Mouse (Mus musculus): Measurements from ENCODE around the gene Ahcyl2. TPM values are rescaled to one million over a fixed set of nuclear protein-coding genes. Genes with fewer than 3 reads are reported as not detected.
"Not testable (repeated sequence)": the region's sequence is repeated elsewhere in the genome, so short reads cannot be mapped to it uniquely, and the experiment has no call there.

Ahcyl2 gene
- total RNA-seq (2021) (100 to 1,000 TPM in 1 of 2 experiments, 10 to 100 TPM in 1; 72.4 to 344 TPM), polyA plus RNA-seq (2012; rRNA removed) (48.4 and 104 TPM in 2 replicates)
- long read RNA-seq, full-length matches to known transcripts: 14 of 20 reads
- long read RNA-seq, partial matches to known transcripts: 1 of 20 reads
- long read RNA-seq, other reads (novel, unspliced or antisense): 5 of 20 reads

- peak; percentile 99 for DNase-seq
Measured at GRCm38 (mm10) chr6:29767813-29768660, at the start of gene Ahcyl2. Ahcyl2 (plus strand) TSS chr6:29768011.

GRCm38 (mm10) chr6:29718894-29719329 is 48.9 kb upstream of the Ahcyl2 start:
- DNase-seq: peak; percentile 67

DNA sequence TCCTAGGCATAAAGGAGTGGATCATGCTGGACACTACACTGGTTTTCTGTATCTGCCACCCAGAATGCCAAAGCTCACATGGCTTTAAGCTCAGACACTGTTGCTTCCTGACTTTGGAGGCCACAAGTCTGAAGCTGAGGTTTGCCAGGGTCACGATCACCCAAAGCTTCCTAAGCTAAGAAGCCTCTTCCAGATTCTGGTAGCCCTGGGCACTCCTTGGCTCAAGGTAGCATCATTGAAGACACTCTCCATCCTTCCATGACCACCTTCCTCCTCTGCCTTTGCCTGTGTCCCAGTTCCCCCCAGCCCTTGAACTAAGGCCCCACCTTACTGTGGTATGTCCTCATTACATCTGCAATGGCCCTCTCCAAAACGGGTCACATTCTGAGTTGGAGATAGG is 45.9 kb upstream of the Ahcyl2 start:
- DNase-seq: no peak

DNA sequence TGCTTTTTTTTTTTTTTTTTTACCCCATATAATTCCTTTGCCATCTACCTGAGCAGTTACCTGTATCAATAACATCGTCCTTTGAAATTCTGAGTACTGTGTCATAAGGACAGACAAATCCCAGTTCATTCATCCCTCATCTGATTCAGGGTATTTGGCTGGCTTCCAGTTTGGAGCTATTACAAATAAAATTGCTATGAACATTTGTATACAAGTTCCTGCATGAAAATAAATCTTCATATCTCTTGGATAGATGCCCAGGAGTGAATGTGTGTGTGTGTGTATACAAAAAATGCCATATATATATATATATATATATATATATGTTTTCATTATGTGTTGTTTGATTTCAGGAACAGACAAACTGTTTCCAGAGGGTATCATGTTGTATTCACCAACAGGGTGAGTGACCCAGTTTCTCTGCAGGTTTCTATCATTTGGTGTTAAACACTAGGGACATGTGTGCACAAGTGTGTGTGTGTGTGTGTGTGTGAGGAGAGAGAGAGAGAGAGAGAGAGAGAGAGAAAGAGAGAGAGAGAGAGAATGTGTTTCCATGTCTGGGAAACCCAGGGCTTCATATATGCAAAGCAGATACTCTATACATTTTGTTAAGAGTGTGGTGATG is 41.1 kb upstream of the Ahcyl2 start:
- no peak for DNase-seq

GRCm38 (mm10) chr6:29728035-29728434 is 39.8 kb upstream of the Ahcyl2 start:
- no peak for DNase-seq

DNA sequence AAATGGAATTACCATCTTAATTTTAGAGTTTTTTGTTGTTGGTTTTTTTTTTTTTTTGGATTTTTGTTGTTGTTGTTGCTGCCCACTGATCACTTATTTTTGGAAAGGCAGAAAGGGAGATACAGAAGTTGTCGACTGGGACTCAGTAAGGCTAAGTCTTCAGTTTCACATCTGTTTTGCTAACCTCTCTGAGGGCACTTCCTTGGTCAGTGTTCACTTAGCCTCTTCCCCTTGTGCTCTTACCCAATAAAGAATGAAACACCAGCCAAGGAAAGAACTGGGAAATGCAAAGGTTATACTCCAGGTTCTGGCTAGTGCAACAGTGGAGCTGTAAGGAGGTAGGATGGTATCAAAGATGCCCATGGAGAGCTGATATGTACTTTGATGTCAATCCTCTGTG is 38.3 kb upstream of the Ahcyl2 start:
- DNase-seq: no peak

- peak; percentile 90 for DNase-seq
Measured at GRCm38 (mm10) chr6:29735336-29735688, 32.5 kb upstream of the Ahcyl2 start, which contains the start of gene Smo. Smo (plus strand) TSS chr6:29735503.

- peak; percentile 81 for DNase-seq
Measured at GRCm38 (mm10) chr6:29735689-29736451, 31.9 kb upstream of the Ahcyl2 start.

DNA sequence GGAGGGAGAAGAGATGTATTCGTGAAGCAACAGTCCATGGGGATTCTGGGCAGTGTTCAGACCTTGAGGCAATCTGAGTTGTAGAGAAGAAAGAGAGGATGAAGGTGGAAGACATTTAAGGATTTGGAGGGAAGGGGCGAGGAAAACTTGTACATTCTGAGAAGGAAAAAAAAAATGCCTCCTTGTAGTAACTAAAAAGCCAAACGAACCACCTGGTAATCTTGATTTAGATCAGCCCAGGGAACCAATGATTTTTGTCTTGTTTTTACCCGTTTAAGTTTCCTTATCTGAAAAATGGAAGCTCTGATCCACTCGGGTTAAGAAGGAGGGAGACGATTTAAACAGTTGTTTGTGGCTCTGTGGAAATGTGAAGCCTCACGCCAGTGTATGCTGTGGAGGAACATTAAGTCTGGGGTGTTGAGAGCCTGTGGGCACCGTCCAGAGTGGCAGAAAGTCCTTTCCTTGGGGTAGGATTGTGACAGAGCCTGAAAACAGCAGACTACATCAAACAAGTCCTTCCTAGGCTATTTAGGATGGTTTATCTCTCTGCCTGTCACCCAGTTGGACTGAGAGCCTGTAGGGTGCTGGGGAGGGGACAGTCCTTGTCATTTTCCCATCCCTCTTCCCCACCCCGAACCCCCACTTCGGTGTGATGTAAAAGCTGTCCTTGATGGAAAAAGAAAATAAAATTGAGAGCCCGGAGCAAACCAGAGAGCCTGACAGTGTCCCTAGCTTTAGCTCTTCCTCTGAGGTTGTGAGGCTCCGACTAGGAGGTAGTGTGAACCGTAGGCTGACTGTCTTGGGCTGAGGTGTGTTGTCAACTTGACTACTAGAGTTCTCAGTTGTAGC is 31.0 kb upstream of the Ahcyl2 start:
- no peak for DNase-seq

DNA sequence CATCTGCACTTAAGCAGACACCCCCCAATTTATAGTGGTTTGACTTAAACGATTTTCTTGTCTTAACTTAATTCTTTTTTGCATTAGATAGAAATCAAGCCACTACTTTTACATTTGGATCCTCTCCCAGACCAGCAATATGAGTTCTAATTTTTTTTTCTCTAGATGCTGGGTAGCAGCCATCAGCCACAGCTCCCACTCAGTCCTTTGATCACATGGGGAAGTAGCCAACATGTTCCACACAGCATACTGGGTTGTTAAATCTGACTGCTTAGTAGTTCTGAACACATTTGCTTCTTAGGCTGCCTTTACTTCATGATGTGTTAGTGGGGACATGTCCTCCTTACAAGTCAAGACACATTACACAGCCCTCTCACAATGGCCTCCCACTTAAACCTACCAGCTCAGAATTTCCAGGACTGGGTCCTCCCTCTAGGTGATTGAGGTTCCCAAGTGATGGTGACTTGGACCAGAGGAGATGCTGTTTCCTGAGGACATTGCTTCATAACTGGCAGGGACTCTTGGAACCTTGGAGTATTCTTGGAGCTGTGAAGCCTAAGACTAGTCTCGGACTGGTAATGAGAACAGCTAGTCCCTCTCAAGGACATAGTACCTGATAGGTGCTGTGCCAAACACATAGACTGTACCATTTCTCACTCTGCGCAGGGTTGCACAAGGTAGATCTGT is 16.2 kb upstream of the Ahcyl2 start:
- no peak for DNase-seq

DNA sequence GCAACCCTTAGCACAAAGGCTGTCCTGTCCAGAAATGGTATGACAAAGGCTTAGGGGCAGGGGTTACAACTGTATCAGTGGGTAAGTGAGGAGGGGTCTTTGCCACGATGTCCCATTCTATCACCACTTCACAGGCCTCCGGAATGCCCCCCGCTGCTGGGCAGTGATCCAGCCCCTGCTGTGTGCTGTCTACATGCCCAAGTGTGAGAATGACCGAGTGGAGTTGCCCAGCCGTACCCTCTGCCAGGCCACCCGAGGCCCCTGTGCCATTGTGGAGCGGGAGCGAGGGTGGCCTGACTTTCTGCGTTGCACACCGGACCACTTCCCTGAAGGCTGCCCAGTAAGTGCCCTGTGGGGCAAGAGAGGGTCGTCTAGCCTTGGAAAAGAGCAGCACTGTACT is 14.5 kb upstream of the Ahcyl2 start:
- DNase-seq: no peak

GRCm38 (mm10) chr6:29756001-29756400 is 11.8 kb upstream of the Ahcyl2 start:
- DNase-seq: no peak

DNA sequence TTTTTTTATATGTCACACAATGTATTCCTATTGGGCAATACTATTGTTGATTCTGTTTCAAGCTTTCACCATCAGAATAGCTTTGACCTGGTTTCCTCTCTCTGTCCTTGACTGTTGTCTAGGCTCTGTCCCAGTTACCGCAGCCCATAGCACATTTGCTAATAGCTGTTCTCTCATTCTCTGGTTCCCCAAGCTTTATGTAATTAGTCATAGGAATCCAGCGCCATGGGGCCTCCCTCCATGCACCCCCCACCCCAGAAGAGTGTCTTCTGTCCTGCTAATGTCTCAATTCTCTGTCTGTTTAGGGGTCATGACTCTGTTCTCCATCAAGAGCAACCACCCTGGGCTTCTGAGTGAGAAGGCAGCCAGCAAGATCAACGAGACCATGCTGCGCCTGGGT is 11.3 kb upstream of the Ahcyl2 start:
- DNase-seq: peak; percentile 56

DNA sequence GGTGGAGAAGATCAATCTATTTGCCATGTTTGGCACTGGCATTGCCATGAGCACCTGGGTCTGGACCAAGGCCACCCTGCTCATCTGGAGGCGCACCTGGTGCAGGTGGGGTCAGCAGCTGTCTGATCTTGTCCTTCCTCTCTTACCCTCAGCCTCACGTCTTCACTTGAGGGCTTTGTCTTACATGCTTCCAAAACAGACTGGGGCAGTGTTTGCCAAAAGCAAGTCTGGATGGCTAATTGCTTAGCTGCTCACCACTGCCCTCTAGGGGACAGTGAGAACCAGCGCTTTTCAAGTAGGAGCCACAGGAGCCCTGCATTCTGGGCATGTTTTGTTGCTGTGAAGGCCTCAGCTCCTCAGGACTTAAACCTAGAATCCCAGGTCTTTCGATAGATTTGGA is 9.4 kb upstream of the Ahcyl2 start:
- peak; percentile 72 for DNase-seq

GRCm38 (mm10) chr6:29759012-29759679 is 8.7 kb upstream of the Ahcyl2 start:
- DNase-seq: no peak

DNA sequence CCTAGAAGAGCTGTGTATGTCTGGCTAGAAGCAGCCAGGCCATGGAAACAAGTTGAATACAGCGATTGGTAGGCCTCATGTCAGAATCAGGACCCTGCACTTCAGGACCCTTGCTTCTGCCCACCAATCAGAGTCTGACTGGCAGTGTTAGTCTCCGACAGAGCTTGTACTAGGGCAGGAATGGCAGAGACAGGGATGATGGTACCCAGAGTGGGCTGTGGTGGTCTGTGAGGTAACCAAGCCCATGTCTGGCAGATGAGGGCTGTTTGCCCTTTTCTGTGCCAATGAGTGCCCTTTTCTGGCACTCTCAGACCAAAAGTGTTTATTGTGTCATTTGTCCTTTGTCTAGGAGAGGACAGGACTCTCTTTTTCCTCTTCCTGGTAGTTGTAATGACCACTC is 7.4 kb upstream of the Ahcyl2 start:
- DNase-seq: not testable (repeated sequence)

DNA sequence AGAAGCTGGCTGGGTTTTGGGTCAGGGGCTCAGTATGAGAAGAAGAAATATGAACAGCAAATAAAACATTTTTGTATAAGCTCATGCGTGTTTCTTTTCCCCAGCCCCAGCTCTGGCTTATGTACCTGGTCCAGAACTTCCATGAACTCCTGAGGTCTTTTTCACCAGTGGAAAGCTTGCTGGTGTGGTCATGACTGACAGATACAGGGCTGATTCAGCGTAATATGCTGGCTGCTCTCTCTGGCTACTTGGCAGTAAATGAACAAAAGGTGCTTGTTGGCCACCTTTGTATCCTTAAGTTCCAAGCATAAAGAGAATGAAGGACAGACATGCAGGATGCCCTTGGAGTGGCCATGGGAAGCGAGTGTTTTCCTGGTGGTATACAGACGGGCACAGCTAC is 6.5 kb upstream of the Ahcyl2 start:
- DNase-seq: no peak

DNA sequence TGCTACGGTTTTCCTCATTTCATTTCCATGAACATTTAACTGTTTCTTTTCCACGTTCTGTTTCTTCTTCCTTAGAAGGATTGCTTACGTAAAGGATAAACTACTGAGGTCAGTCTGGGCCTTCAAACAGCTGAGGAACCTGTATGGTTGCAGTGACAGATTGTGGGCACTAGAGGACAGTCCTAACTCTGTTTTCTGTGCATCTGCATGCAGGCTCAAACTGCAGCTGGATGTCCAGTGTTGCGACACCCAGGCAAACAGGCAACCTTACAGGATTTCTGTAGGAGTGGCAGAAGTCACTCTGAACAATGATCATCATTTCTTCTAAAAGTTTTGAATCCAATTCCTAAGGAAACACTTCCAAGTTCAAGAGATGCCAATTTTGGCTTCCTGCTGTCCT is 5.3 kb upstream of the Ahcyl2 start:
- DNase-seq: peak; percentile 63

- DNase-seq: no peak
Measured at GRCm38 (mm10) chr6:29766874-29767273, 937 bp upstream of the Ahcyl2 start.

DNA sequence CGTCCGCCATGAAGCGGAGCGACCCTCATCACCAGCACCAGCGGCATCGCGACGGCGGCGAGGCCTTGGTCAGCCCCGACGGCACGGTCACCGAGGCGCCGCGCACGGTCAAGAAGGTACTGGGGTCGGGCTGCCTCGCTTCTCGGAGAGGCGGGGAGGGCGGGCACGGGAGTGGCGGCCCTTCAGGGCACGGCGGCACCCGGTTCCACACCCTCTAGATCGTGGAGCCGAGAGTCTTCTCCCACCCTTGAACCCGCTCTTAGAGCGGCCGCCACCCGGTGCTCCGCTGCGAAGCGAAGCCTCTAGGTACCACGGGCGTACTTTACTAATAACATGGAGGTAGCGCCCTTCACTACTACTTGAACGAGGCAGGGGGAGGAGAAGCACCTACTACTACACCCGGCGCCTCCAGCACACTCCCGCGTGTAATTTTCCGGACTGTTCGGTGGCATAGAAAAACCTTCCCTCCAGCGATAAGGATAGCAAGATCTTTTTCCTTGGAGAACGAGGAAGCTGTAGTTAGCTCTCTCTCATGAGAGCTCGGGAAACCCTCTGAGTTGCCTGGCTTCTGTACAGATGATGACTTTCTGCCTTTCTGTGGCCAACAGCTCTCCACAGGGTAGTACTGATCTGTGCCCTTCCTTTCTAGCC is 1.1 kb downstream of the Ahcyl2 start:
- peak; percentile 77 for DNase-seq

Measured in adrenal gland, adult 2 months (tissue).